Mouse (Mus musculus) liver, adult 2 months (tissue): ENCODE measurements around the gene Cntn5.

Experiments
- CTCF ChIP-seq: fragments of 200-500 bp; IDR thresholded peaks from 2 replicates; pipeline ENCODE4 v1.5.1; 2011; ENCODE audit warnings: low read depth, low read length, control low read depth
- POLR2A ChIP-seq: fragments of 200-500 bp; IDR thresholded peaks from 2 replicates; pipeline ENCODE4 v1.6.1; 2011; ENCODE audit warnings: low read length, control low read depth; ENCODE audit not compliant: insufficient read depth; ENCODE audit errors: extremely low read depth

DNA sequence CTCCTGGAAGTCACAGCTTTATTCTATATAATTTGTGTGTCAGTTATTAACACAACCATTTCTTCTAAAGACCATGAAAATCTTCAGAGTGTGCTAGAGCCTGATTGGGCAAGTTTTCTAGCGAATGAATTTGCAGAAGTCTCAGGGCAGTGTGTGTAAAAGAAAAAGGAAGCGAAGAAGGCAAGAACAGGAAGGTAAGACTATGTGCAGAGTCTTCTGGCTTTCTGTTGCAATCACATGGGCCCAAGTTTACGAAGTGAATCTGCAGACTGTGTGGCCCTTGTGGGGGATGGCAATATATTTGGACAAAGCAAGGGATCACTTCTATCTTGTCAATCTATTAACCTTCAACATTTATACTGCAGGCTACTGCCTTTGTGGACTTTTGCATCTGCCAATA lies 1251.1 kb downstream of the Cntn5 start:
- no peak for TF ChIP-seq CTCF
- TF ChIP-seq POLR2A, result no peak
